Mouse (Mus musculus): ENCODE measurements at regions not wholly inside any gene's neighbourhood (a gene's known extent, or its start where the extent isn't known, plus 50 kb on each side); places are given as distances from the start of the nearest gene placed in this dataset.
A peak's percentile ranks its signal among the peaks of the same experiment; 100 is the strongest.

- Histone ChIP-seq H3K27ac (ENCODE audit: low read depth, low read length) (no peak overlapping the region), H3K4me2 (ENCODE audit: low read depth, low read length, poor library complexity, severe bottlenecking) (no peak overlapping the region), H3K27me3 (ENCODE audit: insufficient read depth, low read length) (no peaks in the 10 kb centered on the region), H3K9ac (replicated peaks; ENCODE audit: low read length, poor library complexity, severe bottlenecking) (no peak overlapping the region), H3K9me3 (ENCODE audit: low read length) (no peaks in the 10 kb centered on the region), H3K36me3 (ENCODE audit: insufficient read depth, low read length) (no peaks in the 10 kb centered on the region), H3K4me1 (ENCODE audit: insufficient read depth, low read length) (no peaks in the 10 kb centered on the region), H3K4me3 (ENCODE audit: low read depth, low read length) (no peak overlapping the region)
- ATAC-seq (ENCODE audit: low FRiP score) (no peak), DNase-seq (ENCODE audit: low spot score) (no peak)
- TF ChIP-seq CTCF (IDR thresholded peaks at IDR 0.05), result no peak
- 80% methylated on average over 6 of the region's 6 CpGs for WGBS
Observed at GRCm38 (mm10) chr16:65718791-65719472, 96.1 kb upstream of the Vgll3 start.

- no peak overlapping the region for H3K27ac ChIP-seq (ENCODE audit: low read depth, low read length)
- ATAC-seq (ENCODE audit: low FRiP score) (no peak), DNase-seq (ENCODE audit: low spot score) (peak; percentile 54)
- H3K4me1 ChIP-seq (ENCODE audit: insufficient read depth, low read length), result no peaks in the 10 kb centered on the region
- H3K4me3 ChIP-seq (ENCODE audit: low read depth, low read length), result no peak overlapping the region
- no peak overlapping the region for H3K9ac ChIP-seq (replicated peaks; ENCODE audit: low read length, poor library complexity, severe bottlenecking)
- no peak overlapping the region for H3K4me2 ChIP-seq (ENCODE audit: low read depth, low read length, poor library complexity, severe bottlenecking)
- H3K9me3 ChIP-seq (ENCODE audit: low read length), result no peaks in the 10 kb centered on the region
- TF ChIP-seq CTCF (IDR thresholded peaks at IDR 0.05), result no peak
- no peaks in the 10 kb centered on the region for H3K36me3 ChIP-seq (ENCODE audit: insufficient read depth, low read length)
- WGBS, result 50% methylated on average over 4 of the region's 4 CpGs
- no peaks in the 10 kb centered on the region for H3K27me3 ChIP-seq (ENCODE audit: insufficient read depth, low read length)
Observed at GRCm38 (mm10) chr16:65720953-65721352, 94.1 kb upstream of the Vgll3 start.

- Histone ChIP-seq H3K4me3 (ENCODE audit: low read depth, low read length) (no peak overlapping the region), H3K4me1 (ENCODE audit: insufficient read depth, low read length) (no peaks in the 10 kb centered on the region), H3K4me2 (ENCODE audit: low read depth, low read length, poor library complexity, severe bottlenecking) (no peak overlapping the region), H3K27me3 (ENCODE audit: insufficient read depth, low read length) (no peaks in the 10 kb centered on the region), H3K9me3 (ENCODE audit: low read length) (no peaks in the 10 kb centered on the region), H3K27ac (ENCODE audit: low read depth, low read length) (no peak overlapping the region), H3K36me3 (ENCODE audit: insufficient read depth, low read length) (no peaks in the 10 kb centered on the region), H3K9ac (replicated peaks; ENCODE audit: low read length, poor library complexity, severe bottlenecking) (no peak overlapping the region)
- no peak for ATAC-seq (ENCODE audit: low FRiP score)
- TF ChIP-seq CTCF (IDR thresholded peaks at IDR 0.05), result no peak
- 88% methylated on average over 5 of the region's 5 CpGs for WGBS
- no peak for DNase-seq (ENCODE audit: low spot score)
Observed at GRCm38 (mm10) chr16:65725559-65726269, 89.3 kb upstream of the Vgll3 start.

GRCm38 (mm10) chr16:65726289-65726688 is 88.8 kb upstream of the Vgll3 start:
- 82% methylated on average over 3 of the region's 3 CpGs for WGBS
- H3K9ac ChIP-seq (replicated peaks; ENCODE audit: low read length, poor library complexity, severe bottlenecking), result no peak overlapping the region
- no peak overlapping the region for H3K27ac ChIP-seq (ENCODE audit: low read depth, low read length)
- no peaks in the 10 kb centered on the region for H3K9me3 ChIP-seq (ENCODE audit: low read length)
- no peak for TF ChIP-seq CTCF (IDR thresholded peaks at IDR 0.05)
- H3K27me3 ChIP-seq (ENCODE audit: insufficient read depth, low read length), result no peaks in the 10 kb centered on the region
- no peaks in the 10 kb centered on the region for H3K36me3 ChIP-seq (ENCODE audit: insufficient read depth, low read length)
- ATAC-seq (ENCODE audit: low FRiP score), result no peak
- DNase-seq (ENCODE audit: low spot score), result no peak
- H3K4me1 ChIP-seq (ENCODE audit: insufficient read depth, low read length), result no peaks in the 10 kb centered on the region
- no peak overlapping the region for H3K4me2 ChIP-seq (ENCODE audit: low read depth, low read length, poor library complexity, severe bottlenecking)
- H3K4me3 ChIP-seq (ENCODE audit: low read depth, low read length), result no peak overlapping the region

- no peak for TF ChIP-seq CTCF (IDR thresholded peaks at IDR 0.05)
- WGBS, result 51% methylated on average over 4 of the region's 4 CpGs
- Histone ChIP-seq H3K4me3 (ENCODE audit: low read depth, low read length) (no peak overlapping the region), H3K27me3 (ENCODE audit: insufficient read depth, low read length) (no peaks in the 10 kb centered on the region), H3K4me1 (ENCODE audit: insufficient read depth, low read length) (no peaks in the 10 kb centered on the region), H3K9ac (replicated peaks; ENCODE audit: low read length, poor library complexity, severe bottlenecking) (no peak overlapping the region), H3K27ac (ENCODE audit: low read depth, low read length) (no peak overlapping the region), H3K36me3 (ENCODE audit: insufficient read depth, low read length) (no peaks in the 10 kb centered on the region), H3K9me3 (ENCODE audit: low read length) (no peaks in the 10 kb centered on the region), H3K4me2 (ENCODE audit: low read depth, low read length, poor library complexity, severe bottlenecking) (no peak overlapping the region)
- peak; percentile 6 for DNase-seq (ENCODE audit: low spot score)
- no peak for ATAC-seq (ENCODE audit: low FRiP score)
Observed at GRCm38 (mm10) chr16:65729322-65729721, 85.7 kb upstream of the Vgll3 start.

DNA sequence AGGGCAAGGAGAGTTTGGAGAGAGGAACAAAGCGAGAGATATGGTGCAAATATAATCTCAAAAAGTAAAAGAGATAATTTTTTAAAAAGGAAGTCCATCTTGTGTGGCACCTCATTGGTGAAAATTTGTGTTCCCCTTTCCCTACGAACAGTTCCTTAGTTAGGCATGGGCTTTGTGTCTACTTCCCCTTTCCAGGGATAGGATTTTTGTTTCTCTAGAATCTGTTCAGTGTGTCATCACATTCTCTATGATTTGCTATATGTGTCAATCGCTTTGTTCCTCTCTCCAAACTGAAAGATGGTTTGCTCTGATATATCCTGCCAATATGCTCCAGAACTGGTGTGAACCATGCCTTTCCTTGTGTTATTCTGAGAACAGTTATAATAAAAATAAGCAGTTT is 75.4 kb upstream of the Vgll3 start:
- Histone ChIP-seq H3K9ac (replicated peaks; ENCODE audit: low read length, poor library complexity, severe bottlenecking) (no peak overlapping the region), H3K4me2 (ENCODE audit: low read depth, low read length, poor library complexity, severe bottlenecking) (no peak overlapping the region), H3K9me3 (ENCODE audit: low read length) (no peaks in the 10 kb centered on the region), H3K27me3 (ENCODE audit: insufficient read depth, low read length) (no peaks in the 10 kb centered on the region), H3K4me1 (ENCODE audit: insufficient read depth, low read length) (no peaks in the 10 kb centered on the region), H3K4me3 (ENCODE audit: low read depth, low read length) (no peak overlapping the region), H3K36me3 (ENCODE audit: insufficient read depth, low read length) (no peaks in the 10 kb centered on the region), H3K27ac (ENCODE audit: low read depth, low read length) (no peak overlapping the region)
- DNase-seq (ENCODE audit: low spot score), result no peak
- no peak for TF ChIP-seq CTCF (IDR thresholded peaks at IDR 0.05)
- WGBS, result 90% methylated on average over 3 of the region's 3 CpGs
- no peak for ATAC-seq (ENCODE audit: low FRiP score)

Data from midbrain, postnatal 0 days (tissue).